Mouse (Mus musculus): ENCODE measurements around the gene Alg2. TPM values are rescaled to one million over a fixed set of nuclear protein-coding genes. Genes with fewer than 3 reads are reported as not detected.

Gene Alg2
- polyA plus RNA-seq, 1 experiment from 2014 or later = 352 TPM

- peaks cover 10% of the 10 kb centered on the region for H3K4me1 ChIP-seq (ENCODE audit: control insufficient read depth, insufficient read depth, low read depth, low read length)
- ATAC-seq = peak; percentile 87
- H3K4me3 ChIP-seq (ENCODE audit: low read length) = peak overlapping the region; percentile 53
- no peaks in the 10 kb centered on the region for H3K9me3 ChIP-seq (ENCODE audit: control insufficient read depth, low read length)
- WGBS = 0% methylated on average over 33 of the region's 33 CpGs
- peak overlapping the region; percentile 80 for H3K27ac ChIP-seq (ENCODE audit: low read depth, low read length)
- peak overlapping the region; percentile 84 for H3K9ac ChIP-seq (ENCODE audit: low read depth, low read length)
- H3K27me3 ChIP-seq (replicated peaks; ENCODE audit: control insufficient read depth, insufficient read depth, low read length) = no peaks in the 10 kb centered on the region
- no peaks in the 10 kb centered on the region for H3K36me3 ChIP-seq (ENCODE audit: control insufficient read depth, insufficient read depth, low read length)
- peak overlapping the region; percentile 97 for H3K4me2 ChIP-seq (ENCODE audit: low read length)
Observed at GRCm38 (mm10) chr4:47437365-47438340, 36.5 kb downstream of the Alg2 start.

GRCm38 (mm10) chr4:47435566-47436360 is 38.4 kb downstream of the Alg2 start:
- H3K9ac ChIP-seq (ENCODE audit: low read depth, low read length) = no peak overlapping the region
- no peaks in the 10 kb centered on the region for H3K36me3 ChIP-seq (ENCODE audit: control insufficient read depth, insufficient read depth, low read length)
- 61% methylated on average over 28 of the region's 28 CpGs for WGBS
- H3K27ac ChIP-seq (ENCODE audit: low read depth, low read length) = no peak overlapping the region
- peaks cover 10% of the 10 kb centered on the region for H3K4me1 ChIP-seq (ENCODE audit: control insufficient read depth, insufficient read depth, low read depth, low read length)
- H3K27me3 ChIP-seq (replicated peaks; ENCODE audit: control insufficient read depth, insufficient read depth, low read length) = no peaks in the 10 kb centered on the region
- no peaks in the 10 kb centered on the region for H3K9me3 ChIP-seq (ENCODE audit: control insufficient read depth, low read length)
- no peak for ATAC-seq
- H3K4me2 ChIP-seq (ENCODE audit: low read length) = no peak overlapping the region
- H3K4me3 ChIP-seq (ENCODE audit: low read length) = no peak overlapping the region

- Histone ChIP-seq H3K9me3 (ENCODE audit: control insufficient read depth, low read length) (no peaks in the 10 kb centered on the region), H3K9ac (ENCODE audit: low read depth, low read length) (no peak overlapping the region), H3K4me3 (ENCODE audit: low read length) (no peak overlapping the region), H3K27ac (ENCODE audit: low read depth, low read length) (no peak overlapping the region), H3K4me2 (ENCODE audit: low read length) (no peak overlapping the region), H3K4me1 (ENCODE audit: control insufficient read depth, insufficient read depth, low read depth, low read length) (peaks cover 10% of the 10 kb centered on the region), H3K27me3 (replicated peaks; ENCODE audit: control insufficient read depth, insufficient read depth, low read length) (no peaks in the 10 kb centered on the region), H3K36me3 (ENCODE audit: control insufficient read depth, insufficient read depth, low read length) (no peaks in the 10 kb centered on the region)
- ATAC-seq = no peak
- 70% methylated on average over 12 of the region's 12 CpGs for WGBS
Observed at GRCm38 (mm10) chr4:47435131-47435530, 39.0 kb downstream of the Alg2 start.

GRCm38 (mm10) chr4:47432766-47433165 is 41.4 kb downstream of the Alg2 start:
- peaks cover 7% of the 10 kb centered on the region for H3K4me1 ChIP-seq (ENCODE audit: control insufficient read depth, insufficient read depth, low read depth, low read length)
- H3K9ac ChIP-seq (ENCODE audit: low read depth, low read length) = no peak overlapping the region
- ATAC-seq = no peak
- no peak overlapping the region for H3K4me2 ChIP-seq (ENCODE audit: low read length)
- H3K4me3 ChIP-seq (ENCODE audit: low read length) = no peak overlapping the region
- 72% methylated on average over 7 of the region's 7 CpGs for WGBS
- H3K36me3 ChIP-seq (ENCODE audit: control insufficient read depth, insufficient read depth, low read length) = no peaks in the 10 kb centered on the region
- peaks cover 5% of the 10 kb centered on the region; the same call in 1 of the 2 replicates for H3K9me3 ChIP-seq (ENCODE audit: control insufficient read depth, low read length)
- H3K27me3 ChIP-seq (replicated peaks; ENCODE audit: control insufficient read depth, insufficient read depth, low read length) = no peaks in the 10 kb centered on the region
- no peak overlapping the region for H3K27ac ChIP-seq (ENCODE audit: low read depth, low read length)

- H3K27ac ChIP-seq (ENCODE audit: low read depth, low read length) = no peak overlapping the region
- H3K4me1 ChIP-seq (ENCODE audit: control insufficient read depth, insufficient read depth, low read depth, low read length) = no peaks in the 10 kb centered on the region
- H3K27me3 ChIP-seq (replicated peaks; ENCODE audit: control insufficient read depth, insufficient read depth, low read length) = no peaks in the 10 kb centered on the region
- no peaks in the 10 kb centered on the region for H3K36me3 ChIP-seq (ENCODE audit: control insufficient read depth, insufficient read depth, low read length)
- no peak overlapping the region for H3K4me3 ChIP-seq (ENCODE audit: low read length)
- 90% methylated on average over 5 of the region's 5 CpGs for WGBS
- H3K9me3 ChIP-seq (ENCODE audit: control insufficient read depth, low read length) = peaks cover 5% of the 10 kb centered on the region; the same call in 1 of the 2 replicates
- ATAC-seq = no peak
- no peak overlapping the region for H3K4me2 ChIP-seq (ENCODE audit: low read length)
- H3K9ac ChIP-seq (ENCODE audit: low read depth, low read length) = no peak overlapping the region
Observed at GRCm38 (mm10) chr4:47431081-47431480, 43.1 kb downstream of the Alg2 start.

- no peaks in the 10 kb centered on the region for H3K4me1 ChIP-seq (ENCODE audit: control insufficient read depth, insufficient read depth, low read depth, low read length)
- no peaks in the 10 kb centered on the region for H3K27me3 ChIP-seq (replicated peaks; ENCODE audit: control insufficient read depth, insufficient read depth, low read length)
- H3K9me3 ChIP-seq (ENCODE audit: control insufficient read depth, low read length) = peaks cover 5% of the 10 kb centered on the region; the same call in 1 of the 2 replicates
- 80% methylated on average over 6 of the region's 6 CpGs for WGBS
- no peak overlapping the region for H3K27ac ChIP-seq (ENCODE audit: low read depth, low read length)
- H3K4me2 ChIP-seq (ENCODE audit: low read length) = no peak overlapping the region
- no peak overlapping the region for H3K4me3 ChIP-seq (ENCODE audit: low read length)
- H3K9ac ChIP-seq (ENCODE audit: low read depth, low read length) = no peak overlapping the region
- no peaks in the 10 kb centered on the region for H3K36me3 ChIP-seq (ENCODE audit: control insufficient read depth, insufficient read depth, low read length)
- ATAC-seq = no peak
Observed at GRCm38 (mm10) chr4:47430557-47430956, 43.6 kb downstream of the Alg2 start.

GRCm38 (mm10) chr4:47427606-47428005 is 46.5 kb downstream of the Alg2 start:
- no peak overlapping the region for H3K27ac ChIP-seq (ENCODE audit: low read depth, low read length)
- no peak overlapping the region for H3K4me2 ChIP-seq (ENCODE audit: low read length)
- 83% methylated on average over 3 of the region's 3 CpGs for WGBS
- no peak overlapping the region for H3K4me3 ChIP-seq (ENCODE audit: low read length)
- no peak for ATAC-seq
- H3K9me3 ChIP-seq (ENCODE audit: control insufficient read depth, low read length) = peaks cover 5% of the 10 kb centered on the region; the same call in 1 of the 2 replicates
- no peak overlapping the region for H3K9ac ChIP-seq (ENCODE audit: low read depth, low read length)
- H3K27me3 ChIP-seq (replicated peaks; ENCODE audit: control insufficient read depth, insufficient read depth, low read length) = no peaks in the 10 kb centered on the region
- H3K4me1 ChIP-seq (ENCODE audit: control insufficient read depth, insufficient read depth, low read depth, low read length) = peaks cover 2% of the 10 kb centered on the region; the same call in 1 of the 2 replicates
- no peaks in the 10 kb centered on the region for H3K36me3 ChIP-seq (ENCODE audit: control insufficient read depth, insufficient read depth, low read length)

GRCm38 (mm10) chr4:47425247-47425830 is 48.8 kb downstream of the Alg2 start:
- peak; percentile 28; the same call in 1 of the 2 replicates for ATAC-seq
- H3K9me3 ChIP-seq (ENCODE audit: control insufficient read depth, low read length) = peaks cover 5% of the 10 kb centered on the region; the same call in 1 of the 2 replicates

More at GRCm38 (mm10) chr4:47425247-47425830, 48.8 kb downstream of the Alg2 start:
- Histone ChIP-seq H3K4me1 (ENCODE audit: control insufficient read depth, insufficient read depth, low read depth, low read length) (peaks cover 2% of the 10 kb centered on the region; the same call in 1 of the 2 replicates), H3K27ac (ENCODE audit: low read depth, low read length) (no peak overlapping the region), H3K9ac (ENCODE audit: low read depth, low read length) (no peak overlapping the region), H3K4me3 (ENCODE audit: low read length) (no peak overlapping the region), H3K4me2 (ENCODE audit: low read length) (no peak overlapping the region), H3K36me3 (ENCODE audit: control insufficient read depth, insufficient read depth, low read length) (no peaks in the 10 kb centered on the region), H3K27me3 (replicated peaks; ENCODE audit: control insufficient read depth, insufficient read depth, low read length) (peaks cover 3% of the 10 kb centered on the region)
- 86% methylated on average over 16 of the region's 16 CpGs for WGBS

All from hindbrain, embryonic 16.5 days (tissue).